Mouse (Mus musculus) liver, adult 2 months (tissue): ENCODE measurements around the gene Ms4a18. TPM values are rescaled to one million over a fixed set of nuclear protein-coding genes. Genes with fewer than 3 reads are reported as not detected.

Experiments
- DNase-seq: peaks from one replicate; pipeline ENCODE4 v3.0.0-alpha.2; 2011; ENCODE audit warnings: low read depth, low spot score; ENCODE audit errors: extremely low read depth
- H3K27ac ChIP-seq: fragments of 200-500 bp; replicated peaks from 2 replicates; pipeline ENCODE4 v1.5.1; 2012; ENCODE audit warnings: low read depth, mild to moderate bottlenecking, control low read depth, inconsistent platforms, low read length; ENCODE audit not compliant: insufficient read depth
- H3K27me3 ChIP-seq: fragments of 200-500 bp; 2 replicates; pipeline ENCODE4 v1.6.1; 2012; ENCODE audit warnings: mild to moderate bottlenecking, moderate library complexity, low read length, inconsistent platforms; ENCODE audit not compliant: control insufficient read depth, insufficient read depth
- H3K36me3 ChIP-seq: fragments of 200-500 bp; 2 replicates; pipeline ENCODE4 v1.6.1; 2012; ENCODE audit warnings: low read length, inconsistent platforms; ENCODE audit not compliant: control insufficient read depth, insufficient read depth
- H3K4me1 ChIP-seq: fragments of 200-500 bp; 2 replicates; pipeline ENCODE4 v1.6.1; 2011; ENCODE audit warnings: low read length; ENCODE audit not compliant: control insufficient read depth, insufficient read depth
- H3K4me3 ChIP-seq: fragments of 200-500 bp; 2 replicates; pipeline ENCODE4 v1.5.1; 2011; ENCODE audit warnings: low read depth, mild to moderate bottlenecking, control low read depth, low read length, moderate library complexity; ENCODE audit not compliant: insufficient read depth
- H3K79me2 ChIP-seq: fragments of 200-500 bp; 2 replicates; pipeline ENCODE4 v1.6.1; 2012; ENCODE audit warnings: inconsistent platforms, mild to moderate bottlenecking, low read length, moderate library complexity; ENCODE audit not compliant: control insufficient read depth, insufficient read depth
- H3K9ac ChIP-seq: fragments of 200-500 bp; 2 replicates; pipeline ENCODE4 v1.6.1; 2012; ENCODE audit warnings: low read depth, mild to moderate bottlenecking, control low read depth, inconsistent platforms, low read length
- CTCF ChIP-seq: fragments of 200-500 bp; IDR thresholded peaks from 2 replicates; pipeline ENCODE4 v1.5.1; 2011; ENCODE audit warnings: low read depth, low read length, control low read depth
- POLR2A ChIP-seq: fragments of 200-500 bp; IDR thresholded peaks from 2 replicates; pipeline ENCODE4 v1.6.1; 2011; ENCODE audit warnings: low read length, control low read depth; ENCODE audit not compliant: insufficient read depth; ENCODE audit errors: extremely low read depth
- WGBS: fragments of 180-500 bp; shearing (Covaris S2); methylation state at CpG from one replicate; pipeline ENCODE4 v1.1.7; 2018; 5-methylcytosine and 5-hydroxymethylcytosine counted together
- polyA plus RNA-seq: library from polyadenylated mRNA; depleted of rRNA; stranded (reverse); fragments of >200 nt; gene quantifications from 2 replicates; pipeline ENCODE4 v1.2.3, GENCODE M21; 2012
- total RNA-seq: library from RNA; depleted of rRNA; stranded (reverse); fragments of >200 nt; gene quantifications from 2 replicates; pipeline ENCODE4 v1.2.3, GENCODE M21; 2014

The Ms4a18 gene
- total and polyA plus RNA-seq, 2 experiments, result not detected

GRCm38 (mm10) chr19:10984551-10984950, 33.3 kb downstream of the Ms4a18 start:
- TF ChIP-seq POLR2A (no peak), CTCF (no peak)
- Histone ChIP-seq H3K79me2 (no peaks in the 10 kb centered on the region), H3K4me3 (no peak overlapping the region), H3K4me1 (no peaks in the 10 kb centered on the region), H3K36me3 (no peaks in the 10 kb centered on the region), H3K27ac (no peak overlapping the region), H3K9ac (no peak overlapping the region), H3K27me3 (no peaks in the 10 kb centered on the region)
- no peak for DNase-seq
- 79% methylated on average over 13 of the region's 13 CpGs for WGBS

GRCm38 (mm10) chr19:10983146-10983545, 34.7 kb downstream of the Ms4a18 start:
- 28% methylated on average over 14 of the region's 14 CpGs for WGBS
- no peaks in the 10 kb centered on the region for H3K36me3 ChIP-seq
- H3K79me2 ChIP-seq, result no peaks in the 10 kb centered on the region
- no peak overlapping the region for H3K27ac ChIP-seq
- no peak overlapping the region for H3K4me3 ChIP-seq
- TF ChIP-seq POLR2A (no peak), CTCF (peak; percentile 83)
- no peak for DNase-seq
- H3K27me3 ChIP-seq, result no peaks in the 10 kb centered on the region
- no peaks in the 10 kb centered on the region for H3K4me1 ChIP-seq
- H3K9ac ChIP-seq, result no peak overlapping the region

GRCm38 (mm10) chr19:10980210-10980609, 37.6 kb downstream of the Ms4a18 start:
- no peak overlapping the region for H3K4me3 ChIP-seq
- no peaks in the 10 kb centered on the region for H3K36me3 ChIP-seq
- no peak for TF ChIP-seq CTCF
- H3K27me3 ChIP-seq, result no peaks in the 10 kb centered on the region
- H3K79me2 ChIP-seq, result no peaks in the 10 kb centered on the region
- 80% methylated on average over 5 of the region's 5 CpGs for WGBS
- H3K27ac ChIP-seq, result no peak overlapping the region
- no peaks in the 10 kb centered on the region for H3K4me1 ChIP-seq
- no peak for DNase-seq
- H3K9ac ChIP-seq, result no peak overlapping the region

- Histone ChIP-seq H3K9ac (no peak overlapping the region), H3K4me1 (no peaks in the 10 kb centered on the region), H3K27ac (no peak overlapping the region), H3K79me2 (no peaks in the 10 kb centered on the region), H3K36me3 (no peaks in the 10 kb centered on the region), H3K27me3 (no peaks in the 10 kb centered on the region), H3K4me3 (no peak overlapping the region)
- TF ChIP-seq CTCF, result peak; percentile 77
- no peak for TF ChIP-seq POLR2A
- 13% methylated on average over 18 of the region's 18 CpGs for WGBS
- DNase-seq, result peak; percentile 26
Observed at GRCm38 (mm10) chr19:10979184-10980168, 38.4 kb downstream of the Ms4a18 start.

GRCm38 (mm10) chr19:10976318-10976717, 41.5 kb downstream of the Ms4a18 start:
- H3K4me1 ChIP-seq, result no peaks in the 10 kb centered on the region
- no peak overlapping the region for H3K4me3 ChIP-seq
- TF ChIP-seq POLR2A, result no peak
- TF ChIP-seq CTCF, result peak; percentile 34; the same call in 1 of the 2 replicates
- WGBS, result 35% methylated on average over 4 of the region's 4 CpGs
- H3K79me2 ChIP-seq, result no peaks in the 10 kb centered on the region
- no peaks in the 10 kb centered on the region for H3K36me3 ChIP-seq
- H3K27me3 ChIP-seq, result no peaks in the 10 kb centered on the region
- DNase-seq, result no peak
- H3K9ac ChIP-seq, result no peak overlapping the region
- H3K27ac ChIP-seq, result no peak overlapping the region

- WGBS, result 74% methylated on average over 2 of the region's 2 CpGs
- Histone ChIP-seq H3K4me1 (no peaks in the 10 kb centered on the region), H3K79me2 (no peaks in the 10 kb centered on the region), H3K27me3 (no peaks in the 10 kb centered on the region), H3K36me3 (no peaks in the 10 kb centered on the region), H3K4me3 (no peak overlapping the region), H3K27ac (no peak overlapping the region), H3K9ac (no peak overlapping the region)
- TF ChIP-seq POLR2A, result no peak
- no peak for TF ChIP-seq CTCF
- DNase-seq, result no peak
Observed at GRCm38 (mm10) chr19:10975187-10975586, 42.6 kb downstream of the Ms4a18 start.
